In the genomic region with DNA sequence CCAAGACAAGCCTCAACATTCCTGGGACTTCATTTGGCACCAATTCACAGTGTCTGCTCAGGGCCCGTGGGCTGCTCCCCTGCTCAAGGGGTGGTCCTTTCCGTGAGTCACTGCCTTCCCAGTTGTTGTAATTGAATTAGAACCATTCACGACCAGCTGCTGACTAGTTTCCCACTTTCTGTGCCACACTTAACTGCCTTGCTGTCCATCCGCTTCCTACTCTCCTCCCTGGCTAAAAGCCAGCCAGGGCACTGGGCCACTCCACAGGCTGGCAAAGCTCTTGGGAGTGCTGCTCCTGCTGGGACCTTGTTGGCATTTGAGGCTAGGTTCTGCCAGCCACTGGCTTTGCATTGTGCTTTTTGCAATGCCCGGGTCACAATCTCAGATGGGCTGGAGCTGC, we compare ENCODE assay signal across 9 mouse cellular contexts. TPM values are rescaled to one million over a fixed set of nuclear protein-coding genes. Genes with fewer than 3 reads are reported as not detected.
A peak's percentile ranks its signal among the peaks of the same experiment; 100 is the strongest.
DNase-seq lines count a peak whose midpoint lies in the region; ATAC-seq and TF ChIP-seq lines count a peak whose summit lies in the region.
"Had no signal": no experiment of that assay in that cellular context is flagged by ENCODE, and none has a peak within 500 bp of the region (broad histone marks: within the 10 kb centered on the region; RNA-seq: fewer than 3 reads in every experiment).

No protein-coding gene starts in this region.

- ATAC-seq in hindbrain, embryonic 13.5 days (ENCODE audit: low FRiP score): no peak; the same call in 1 of the 2 replicates
- no peak for ATAC-seq in hindbrain, embryonic 11.5 days (ENCODE audit: low FRiP score)
- ATAC-seq in inflammation-experienced regulatory T-cells, adult 6 months: no peak

- no peak for TF ChIP-seq CTCF in cerebellum, adult 2 months (IDR thresholded peaks at IDR 0.05; ENCODE audit: borderline replicate concordance, insufficient read depth, low read depth, low read length)

- no peak for TF ChIP-seq POLR2A in cerebellum, adult 2 months (IDR thresholded peaks at IDR 0.05; ENCODE audit: borderline replicate concordance, insufficient read depth, low read length)

- H3K27ac ChIP-seq in hindbrain, embryonic 13.5 days: peak overlapping the region; percentile 45; the same call in 1 of the 2 replicates
- no peak overlapping the region for H3K27ac ChIP-seq in hindbrain, embryonic 11.5 days (ENCODE audit: low read depth, low read length)
- no peak overlapping the region for H3K27ac ChIP-seq in cerebellum, adult 2 months (ENCODE audit: insufficient read depth, low read length)
- H3K27ac ChIP-seq: stomach, embryonic 15.5 days had no signal

- 56% methylated on average over 5 of the region's 5 CpGs for WGBS in hindbrain, embryonic 13.5 days
- 74% methylated on average over 5 of the region's 5 CpGs for WGBS in hindbrain, embryonic 11.5 days
- 13% methylated on average over 5 of the region's 5 CpGs for WGBS in cerebellum, adult 2 months

- no peaks in the 10 kb centered on the region for H3K27me3 ChIP-seq in hindbrain, embryonic 13.5 days
- H3K27me3 ChIP-seq in hindbrain, embryonic 11.5 days (ENCODE audit: control insufficient read depth, insufficient read depth, low read length): no peaks in the 10 kb centered on the region
- no peaks in the 10 kb centered on the region for H3K27me3 ChIP-seq in cerebellum, adult 2 months (ENCODE audit: control insufficient read depth, insufficient read depth, low read length)
- H3K27me3 ChIP-seq: stomach, embryonic 15.5 days had no signal

- H3K9me3 ChIP-seq in hindbrain, embryonic 13.5 days: no peaks in the 10 kb centered on the region
- H3K9me3 ChIP-seq in hindbrain, embryonic 11.5 days (ENCODE audit: control insufficient read depth, low read length): no peaks in the 10 kb centered on the region
- H3K9me3 ChIP-seq: stomach, embryonic 15.5 days had no signal

- H3K4me3 ChIP-seq in hindbrain, embryonic 13.5 days: no peak overlapping the region
- H3K4me3 ChIP-seq in hindbrain, embryonic 11.5 days (ENCODE audit: low read depth, low read length): no peak overlapping the region
- H3K4me3 ChIP-seq in cerebellum, adult 2 months (replicated peaks; ENCODE audit: insufficient read depth, low read depth, low read length): no peak overlapping the region
- H3K4me3 ChIP-seq: stomach, embryonic 15.5 days had no signal

- H3K4me1 ChIP-seq in hindbrain, embryonic 13.5 days (replicated peaks): peaks cover 8% of the 10 kb centered on the region
- no peaks in the 10 kb centered on the region for H3K4me1 ChIP-seq in hindbrain, embryonic 11.5 days (replicated peaks; ENCODE audit: control insufficient read depth, insufficient read depth, low read length)
- H3K4me1 ChIP-seq in cerebellum, adult 2 months (ENCODE audit: control insufficient read depth, insufficient read depth, low read length): peaks cover 18% of the 10 kb centered on the region
- H3K4me1 ChIP-seq: stomach, embryonic 15.5 days had no signal

- H3K9ac ChIP-seq in hindbrain, embryonic 13.5 days: no peak overlapping the region
- H3K9ac ChIP-seq in hindbrain, embryonic 11.5 days (ENCODE audit: low read depth, low read length): no peak overlapping the region
- H3K9ac ChIP-seq: stomach, embryonic 15.5 days had no signal

- H3K36me3 ChIP-seq in hindbrain, embryonic 13.5 days: peaks cover 90% of the 10 kb centered on the region
- peaks cover 9% of the 10 kb centered on the region for H3K36me3 ChIP-seq in hindbrain, embryonic 11.5 days (ENCODE audit: control insufficient read depth, insufficient read depth, low read length)
- H3K36me3 ChIP-seq: stomach, embryonic 15.5 days had no signal

- no peak overlapping the region for H3K4me2 ChIP-seq in hindbrain, embryonic 13.5 days
- no peak overlapping the region for H3K4me2 ChIP-seq in hindbrain, embryonic 11.5 days (replicated peaks; ENCODE audit: low read depth, low read length)
- H3K4me2 ChIP-seq: stomach, embryonic 15.5 days had no signal

- no peak for DNase-seq in hindbrain, embryonic 11.5 days (ENCODE audit: low spot score)
- peak; percentile 92 for DNase-seq in Muller cell, postnatal 12 days (ENCODE audit: inconsistent ontology term)
- DNase-seq in cerebellum, adult 2 months: peak; percentile 71 to 80
- peak; percentile 22 for DNase-seq in kidney, adult 9 months
- DNase-seq in embryo, embryonic 10.5 days (ENCODE audit: low spot score): no peak
- DNase-seq in embryo, embryonic 9.5 days (ENCODE audit: extremely low spot score): no peak

RNA-seq across cellular contexts. Expression of gene St8sia2, which starts 59.0 kb away (rescaled TPM):
- polyA plus RNA-seq in hindbrain, embryonic 13.5 days (2015; fragmentation: Nextera tagmentation; extraction: Ambion mirVana): 81.7 and 84.5 TPM in 2 replicates
- 53.3 and 55.5 TPM in 2 replicates for polyA plus RNA-seq in hindbrain, embryonic 11.5 days (2014; fragmentation: Nextera tagmentation; extraction: Ambion mirVana)
- 1.1 and 1.2 TPM in 2 replicates for polyA plus RNA-seq in cerebellum, adult 2 months (2012; rRNA removed)
- not detected for polyA plus RNA-seq in inflammation-experienced regulatory T-cells, adult 6 months (2017; shearing (Covaris generic))

Comparison
In these comparisons a context has a peak if more than half of its experiments do, and no peak if none do; other contexts are left out.
1. DNase-seq: peak in Muller cell, postnatal 12 days (single experiment), cerebellum, adult 2 months (2 of 2) and kidney, adult 9 months (single experiment); none in hindbrain, embryonic 11.5 days (single experiment), embryo, embryonic 10.5 days (single experiment) and embryo, embryonic 9.5 days (single experiment).
2. RNA of gene St8sia2, which starts 59.0 kb away (polyA plus RNA-seq): 81.7 to 84.5 TPM in hindbrain, embryonic 13.5 days and 53.3 to 55.5 TPM in hindbrain, embryonic 11.5 days; 1.1 to 1.2 TPM in cerebellum, adult 2 months and not detected in inflammation-experienced regulatory T-cells, adult 6 months; every median in the first group is over 10 times any median in the second.